Mouse (Mus musculus) testis, postnatal 10 days (tissue): ENCODE measurements at regions not wholly inside any gene's neighbourhood (a gene's known extent, or its start where the extent isn't known, plus 50 kb on each side); places are given as distances from the start of the nearest gene placed in this dataset.

Experiments used
- DNase-seq: peaks from one replicate; pipeline ENCODE4 v3.0.0; 2021; ENCODE audit warnings: low spot score

DNA sequence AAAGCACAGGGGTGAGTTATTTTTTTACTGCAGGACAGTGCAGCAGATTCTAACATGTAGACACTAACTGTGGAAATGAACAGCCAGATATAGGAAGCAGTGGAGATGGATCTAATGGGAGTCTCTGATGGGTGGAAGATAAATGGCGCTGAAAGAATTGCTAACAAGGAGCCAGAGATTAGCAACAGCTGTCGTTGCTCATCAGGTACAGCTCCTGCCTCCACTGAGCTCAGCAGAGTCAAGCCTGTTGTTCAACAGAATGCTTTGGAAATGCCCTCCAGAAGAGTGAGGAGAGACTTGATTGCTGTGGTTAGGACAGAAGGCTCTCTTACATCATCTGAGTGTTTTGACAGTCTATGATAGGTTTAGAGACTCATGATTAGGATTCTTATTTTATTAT lies 51.9 kb upstream of the Sesn3 start:
- no peak for DNase-seq
